Mouse (Mus musculus) MEL (cell line): ENCODE data around the gene Tbxa2r. TPM values are rescaled to one million over a fixed set of nuclear protein-coding genes. Genes with fewer than 3 reads are reported as not detected.

ENCODE experiments used
- DNase-seq: peaks from one replicate; pipeline ENCODE4 v3.0.0; 2011; ENCODE audit warnings: low read depth, low spot score
- H3K27ac ChIP-seq: 2 replicates; pipeline ENCODE4 v1.5.1; 2012; ENCODE audit warnings: low read depth, mild to moderate bottlenecking, control low read depth, low read length, moderate library complexity; ENCODE audit not compliant: control insufficient read depth
- H3K27me3 ChIP-seq, 2 experiments: fragments of 150-350 bp in 1 of 2; sonication (generic) in 1 of 2; 2 replicates each; pipeline ENCODE4 v1.6.1; 2012; ENCODE audit warnings: low read length in 2 of 2, mild to moderate bottlenecking in 2 of 2, improper control_type of control experiment in 1 of 2, moderate library complexity in 1 of 2; ENCODE audit not compliant: insufficient read depth in 2 of 2, control insufficient read depth in 1 of 2
- H3K36me3 ChIP-seq, 2 experiments: 2 replicates each; pipeline ENCODE4 v1.6.1; 2012 to 2014; ENCODE audit warnings: low read length in 2 of 2, improper control_type of control experiment in 1 of 2, inconsistent platforms in 1 of 2, mild to moderate bottlenecking in 1 of 2; ENCODE audit not compliant: insufficient read depth in 2 of 2, control insufficient read depth in 1 of 2
- H3K4me1 ChIP-seq, 2 experiments: fragments of 150-350 bp in 1 of 2; sonication (generic) in 1 of 2; 2 replicates each; pipeline ENCODE4 v1.6.1; 2012; ENCODE audit warnings: low read length in 2 of 2, improper control_type of control experiment in 1 of 2, mild to moderate bottlenecking in 1 of 2; ENCODE audit not compliant: insufficient read depth in 2 of 2, control insufficient read depth in 1 of 2
- H3K4me3 ChIP-seq, 2 experiments: fragments of 150-350 bp in 1 of 2; sonication (generic) in 1 of 2; 2 replicates each; pipeline ENCODE4 v1.5.1; 2012; ENCODE audit warnings: low read depth in 2 of 2, low read length in 2 of 2, mild to moderate bottlenecking in 2 of 2, moderate library complexity in 2 of 2, control low read depth in 1 of 2, improper control_type of control experiment in 1 of 2; ENCODE audit not compliant: control insufficient read depth in 1 of 2, insufficient read depth in 1 of 2
- H3K79me2 ChIP-seq: 2 replicates; pipeline ENCODE4 v1.6.1; 2012; ENCODE audit warnings: mild to moderate bottlenecking, low read length, moderate library complexity; ENCODE audit not compliant: control insufficient read depth, poor library complexity, insufficient read depth
- H3K9ac ChIP-seq: 2 replicates; pipeline ENCODE4 v1.6.1; 2012; ENCODE audit warnings: low read depth, mild to moderate bottlenecking, control low read depth, low read length, moderate library complexity; ENCODE audit not compliant: control insufficient read depth, poor library complexity, severe bottlenecking
- H3K9me3 ChIP-seq: fragments of 150-350 bp; sonication (generic); replicated peaks from 2 replicates; pipeline ENCODE4 v1.6.1; 2012; ENCODE audit warnings: mild to moderate bottlenecking, low read length, improper control_type of control experiment, moderate library complexity; ENCODE audit not compliant: insufficient read depth
- BHLHE40 ChIP-seq: IDR thresholded peaks from 2 replicates; pipeline ENCODE4 v1.6.1; 2012; ENCODE audit warnings: low read depth, mild to moderate bottlenecking, inconsistent platforms, low read length, improper control_type of control experiment, borderline replicate concordance
- CHD1 ChIP-seq: IDR thresholded peaks from 2 replicates; pipeline ENCODE4 v1.6.1; 2012; ENCODE audit warnings: low read depth, mild to moderate bottlenecking, inconsistent platforms, low read length, improper control_type of control experiment
- CHD2 ChIP-seq: IDR thresholded peaks from 2 replicates; pipeline ENCODE4 v1.6.1; 2011; ENCODE audit warnings: low read length, improper control_type of control experiment
- CTCF ChIP-seq, 3 experiments: IDR thresholded peaks in 2 of 3; conservative IDR thresholded peaks in 1 of 3; 2 replicates each; pipeline ENCODE4 v1.5.1; 2011 to 2012; ENCODE audit warnings: low read length in 3 of 3, low read depth in 2 of 3, mild to moderate bottlenecking in 2 of 3, improper control_type of control experiment in 1 of 3, inconsistent platforms in 1 of 3, mixed read lengths in 1 of 3, moderate library complexity in 1 of 3; ENCODE audit not compliant: control insufficient read depth in 1 of 3, insufficient read depth in 1 of 3, poor library complexity in 1 of 3, severe bottlenecking in 1 of 3
- E2F4 ChIP-seq: IDR thresholded peaks from 2 replicates; pipeline ENCODE4 v1.6.1; 2011; ENCODE audit warnings: low read depth, low read length, improper control_type of control experiment, borderline replicate concordance
- ELF1 ChIP-seq: IDR thresholded peaks from 2 replicates; pipeline ENCODE4 v1.6.1; 2014; ENCODE audit warnings: low read depth, mild to moderate bottlenecking, inconsistent platforms, low read length, improper control_type of control experiment, moderate library complexity
- EP300 ChIP-seq, 2 experiments: IDR thresholded peaks; 2 replicates each; pipeline ENCODE4 v1.6.1; 2011; ENCODE audit warnings: improper control_type of control experiment in 2 of 2, low read length in 2 of 2, low read depth in 1 of 2, mild to moderate bottlenecking in 1 of 2
- ETS1 ChIP-seq: IDR thresholded peaks from 2 replicates; pipeline ENCODE4 v1.6.1; 2012; ENCODE audit warnings: low read depth, mild to moderate bottlenecking, inconsistent platforms, low read length, improper control_type of control experiment, moderate library complexity
- GABPA ChIP-seq: IDR thresholded peaks from 2 replicates; pipeline ENCODE4 v1.6.1; 2012; ENCODE audit warnings: low read depth, mild to moderate bottlenecking, inconsistent platforms, low read length, improper control_type of control experiment, moderate library complexity
- GATA1 ChIP-seq: IDR thresholded peaks from 2 replicates; pipeline ENCODE4 v1.6.1; 2011; ENCODE audit warnings: low read depth, low read length, improper control_type of control experiment
- HCFC1 ChIP-seq: IDR thresholded peaks from 2 replicates; pipeline ENCODE4 v1.6.1; 2012; ENCODE audit warnings: low read depth, mild to moderate bottlenecking, inconsistent platforms, low read length, improper control_type of control experiment, moderate library complexity
- JUND ChIP-seq: IDR thresholded peaks from 2 replicates; pipeline ENCODE4 v1.6.1; 2011; ENCODE audit warnings: low read depth, mild to moderate bottlenecking, improper control_type of control experiment, low read length
- KAT2A ChIP-seq: conservative IDR thresholded peaks from 2 replicates; pipeline ENCODE4 v1.6.1; 2012; ENCODE audit warnings: low read depth, low read length, improper control_type of control experiment, inconsistent platforms
- MAFK ChIP-seq: IDR thresholded peaks from 2 replicates; pipeline ENCODE4 v1.6.1; 2011; ENCODE audit warnings: low read depth, mild to moderate bottlenecking, low read length, improper control_type of control experiment, borderline replicate concordance
- MAX ChIP-seq: IDR thresholded peaks from 2 replicates; pipeline ENCODE4 v1.6.1; 2011; ENCODE audit warnings: low read length, improper control_type of control experiment
- MAZ ChIP-seq: IDR thresholded peaks from 2 replicates; pipeline ENCODE4 v1.6.1; 2012; ENCODE audit warnings: low read depth, mild to moderate bottlenecking, inconsistent platforms, low read length, improper control_type of control experiment
- MEF2A ChIP-seq: IDR thresholded peaks from 2 replicates; pipeline ENCODE4 v1.6.1; 2014; ENCODE audit warnings: low read depth, mild to moderate bottlenecking, inconsistent platforms, low read length, improper control_type of control experiment; ENCODE audit not compliant: poor library complexity, insufficient replicate concordance, severe bottlenecking; ENCODE audit errors: extremely low read depth
- MXI1 ChIP-seq: IDR thresholded peaks from 2 replicates; pipeline ENCODE4 v1.6.1; 2011; ENCODE audit warnings: mild to moderate bottlenecking, low read depth, low read length, improper control_type of control experiment
- MYB ChIP-seq: IDR thresholded peaks from 2 replicates; pipeline ENCODE4 v1.6.1; 2011; ENCODE audit warnings: mild to moderate bottlenecking, low read depth, low read length, improper control_type of control experiment
- MYC ChIP-seq: IDR thresholded peaks from 2 replicates; pipeline ENCODE4 v1.6.1; 2011; ENCODE audit warnings: low read depth, mild to moderate bottlenecking, low read length, improper control_type of control experiment, moderate library complexity
- NELFE ChIP-seq: IDR thresholded peaks from 2 replicates; pipeline ENCODE4 v1.6.1; 2011; ENCODE audit warnings: low read depth, low read length, improper control_type of control experiment
- NRF1 ChIP-seq: IDR thresholded peaks from 2 replicates; pipeline ENCODE4 v1.6.1; 2014; ENCODE audit warnings: low read depth, mild to moderate bottlenecking, inconsistent platforms, low read length, improper control_type of control experiment, moderate library complexity; ENCODE audit not compliant: poor library complexity, insufficient read depth, severe bottlenecking
- POLR2A ChIP-seq, 2 experiments: IDR thresholded peaks; 2 replicates each; pipeline ENCODE4 v1.6.1; 2011 to 2012; ENCODE audit warnings: low read length in 2 of 2, mild to moderate bottlenecking in 2 of 2, control low read depth in 1 of 2, improper control_type of control experiment in 1 of 2, low read depth in 1 of 2, moderate library complexity in 1 of 2; ENCODE audit not compliant: control insufficient read depth in 1 of 2, insufficient read depth in 1 of 2, poor library complexity in 1 of 2
- POLR2AphosphoS5 ChIP-seq: IDR thresholded peaks from 2 replicates; pipeline ENCODE4 v1.6.1; 2012; ENCODE audit warnings: low read depth, borderline replicate concordance, mild to moderate bottlenecking, inconsistent platforms, low read length, moderate library complexity, mixed read lengths
- RAD21 ChIP-seq: IDR thresholded peaks from 2 replicates; pipeline ENCODE4 v1.6.1; 2011; ENCODE audit warnings: mild to moderate bottlenecking, low read depth, low read length, improper control_type of control experiment
- RCOR1 ChIP-seq: IDR thresholded peaks from 2 replicates; pipeline ENCODE4 v1.6.1; 2012; ENCODE audit warnings: low read depth, mild to moderate bottlenecking, inconsistent platforms, low read length, improper control_type of control experiment
- SIN3A ChIP-seq: IDR thresholded peaks from 2 replicates; pipeline ENCODE4 v1.6.1; 2012; ENCODE audit warnings: low read length, improper control_type of control experiment, inconsistent platforms
- SMC3 ChIP-seq: IDR thresholded peaks from 2 replicates; pipeline ENCODE4 v1.6.1; 2011; ENCODE audit warnings: low read depth, low read length, improper control_type of control experiment
- TAL1 ChIP-seq: IDR thresholded peaks from 2 replicates; pipeline ENCODE4 v1.6.1; 2012; ENCODE audit warnings: mild to moderate bottlenecking, inconsistent platforms, low read length, moderate library complexity, mixed read lengths
- TBP ChIP-seq: IDR thresholded peaks from 2 replicates; pipeline ENCODE4 v1.8.0; 2011; ENCODE audit warnings: low read depth, low read length, improper control_type of control experiment
- TCF12 ChIP-seq: IDR thresholded peaks from 2 replicates; pipeline ENCODE4 v1.6.1; 2014; ENCODE audit warnings: low read depth, mild to moderate bottlenecking, inconsistent platforms, low read length, improper control_type of control experiment, moderate library complexity
- USF2 ChIP-seq, 2 experiments: IDR thresholded peaks; 2 replicates each; pipeline ENCODE4 v1.6.1; 2011 to 2012; ENCODE audit warnings: improper control_type of control experiment in 2 of 2, low read length in 2 of 2, borderline replicate concordance in 1 of 2, inconsistent platforms in 1 of 2, low read depth in 1 of 2, mild to moderate bottlenecking in 1 of 2; ENCODE audit not compliant: insufficient read depth in 1 of 2
- ZC3H11A ChIP-seq: IDR thresholded peaks from 2 replicates; pipeline ENCODE4 v1.6.1; 2012; ENCODE audit warnings: low read depth, mild to moderate bottlenecking, inconsistent platforms, low read length, improper control_type of control experiment
- ZKSCAN1 ChIP-seq: IDR thresholded peaks from 2 replicates; pipeline ENCODE4 v1.6.1; 2012; ENCODE audit warnings: low read depth, mild to moderate bottlenecking, inconsistent platforms, low read length, improper control_type of control experiment, moderate library complexity
- ZMIZ1 ChIP-seq: IDR thresholded peaks from 2 replicates; pipeline ENCODE4 v1.6.1; 2012; ENCODE audit warnings: low read depth, mild to moderate bottlenecking, inconsistent platforms, low read length, improper control_type of control experiment, moderate library complexity
- polyA plus RNA-seq, 2 experiments: library from polyadenylated mRNA; stranded (reverse) in 1 of 2; unstranded in 1 of 2; fragments of >175 nt in 1 of 2; fragments of >200 nt in 1 of 2; gene quantifications; 2 replicates each; pipeline versions ENCODE4 v1.2.1 to v1.2.4; 2012; ENCODE audit warnings: low replicate concordance in 2 of 2, low read depth in 1 of 2; ENCODE audit not compliant: insufficient read length in 2 of 2, insufficient read depth in 1 of 2, missing spikeins in 1 of 2
- total RNA-seq: library from RNA; depleted of rRNA; stranded (reverse); fragments of 300-350 nt; gene quantifications from 2 replicates; pipeline ENCODE4 v1.2.3, GENCODE M21; 2012

Tbxa2r gene
- total and polyA plus RNA-seq, 3 experiments = 0.31 TPM; not detected in 2

DNA sequence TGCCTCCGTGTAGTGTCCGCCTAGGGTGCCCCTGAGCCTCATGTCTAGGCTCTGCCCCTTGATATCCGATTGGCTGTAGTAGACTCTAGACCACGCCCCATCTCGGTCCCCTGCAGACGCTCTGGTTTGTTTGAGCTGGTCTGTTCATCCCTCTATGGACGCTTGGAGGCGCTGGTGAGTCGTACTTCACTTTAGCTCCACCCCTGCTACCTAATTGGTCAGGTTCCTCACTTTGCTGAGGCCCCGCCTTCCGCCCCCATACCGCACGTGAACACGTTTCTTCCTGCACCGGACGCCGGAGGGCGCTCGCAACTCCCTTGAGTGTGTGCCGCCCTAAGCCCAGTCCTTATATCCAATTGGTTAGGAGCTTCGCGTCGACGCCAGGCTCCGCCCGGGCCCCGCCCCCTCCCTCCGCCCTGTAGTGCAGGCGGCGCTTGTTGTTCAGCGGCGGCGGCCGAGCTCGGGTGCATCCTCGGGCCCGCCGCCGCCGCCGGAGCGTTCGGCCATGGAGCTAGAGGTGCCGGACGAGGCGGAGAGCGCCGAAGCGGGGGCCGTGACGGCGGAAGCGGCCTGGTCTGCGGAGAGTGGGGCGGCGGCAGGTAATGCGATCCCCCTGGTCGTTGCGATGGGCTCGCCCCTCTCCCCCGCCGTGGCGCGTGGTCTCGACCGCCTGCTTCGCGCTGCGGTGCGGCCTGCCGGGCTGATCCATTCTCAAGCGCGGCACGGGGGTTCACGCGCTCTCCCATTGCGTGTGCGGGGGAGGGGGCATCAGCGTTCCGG lies 35.8 kb upstream of the Tbxa2r start, which contains the start of gene Pip5k1c:
Gene Pip5k1c, plus strand, starts transcription at position 410 of the 780 bp plus-strand sequence.
- Histone ChIP-seq H3K9me3 (no peaks in the 10 kb centered on the region), H3K79me2 (peaks cover 45% of the 10 kb centered on the region), H3K4me3 (peak within 1 kb of the TSS; percentile 86 to 91), H3K36me3 (peaks cover 0 to 20% of the 10 kb centered on the region in 2 experiments; a peak in 2 of 4 replicates), H3K9ac (peak within 1 kb of the TSS; percentile 88), H3K27me3 (no peaks in the 10 kb centered on the region), H3K27ac (peak within 1 kb of the TSS; percentile 82), H3K4me1 (peaks cover 11 to 30% of the 10 kb centered on the region in 2 experiments)
- DNase-seq = peak; percentile 100
- TF ChIP-seq TCF12 = no peak
- TF ChIP-seq GABPA = no peak
- TF ChIP-seq POLR2AphosphoS5 = no peak
- TF ChIP-seq ZC3H11A = no peak
- TF ChIP-seq SMC3 = peak; percentile 65
- no peak for TF ChIP-seq MAFK
- no peak for TF ChIP-seq ZKSCAN1
- TF ChIP-seq POLR2A (IDR thresholded peaks at IDR 0.05; ENCODE audit: control insufficient read depth in 1 of 2, insufficient read depth in 1 of 2, low read depth in 1 of 2, low read length in 2 of 2, poor library complexity in 1 of 2) = peak; percentile 73 to 91
- peak; percentile 19; the same call in 1 of the 2 replicates for TF ChIP-seq MXI1
- no peak; the same call in 1 of the 2 replicates for TF ChIP-seq KAT2A
- no peak for TF ChIP-seq MYB
- TF ChIP-seq ZMIZ1 = no peak
- no peak for TF ChIP-seq GATA1
- peak; percentile 47 for TF ChIP-seq RAD21
- no peak for TF ChIP-seq E2F4
- no peak for TF ChIP-seq EP300 (IDR thresholded peaks at IDR 0.05; ENCODE audit: low read depth in 1 of 2, low read length in 2 of 2)
- TF ChIP-seq MYC = peak; percentile 94
- TF ChIP-seq TBP = peak; percentile 62
- peak; percentile 80 for TF ChIP-seq MAX
- TF ChIP-seq MEF2A = no peak
- TF ChIP-seq TAL1 = no peak
- TF ChIP-seq CHD1 = peak; percentile 99
- TF ChIP-seq HCFC1 = peak; percentile 73
- peak; percentile 71; the same call in 1 of the 2 replicates for TF ChIP-seq SIN3A
- no peak for TF ChIP-seq CHD2
- TF ChIP-seq NELFE = peak; percentile 79
- peak; percentile 9; the same call in 1 of the 2 replicates for TF ChIP-seq NRF1
- no peak for TF ChIP-seq RCOR1
- TF ChIP-seq BHLHE40 = peak; percentile 100
- TF ChIP-seq CTCF (IDR thresholded peaks at IDR 0.05 in 2 of 3, conservative IDR thresholded peaks at IDR 0.05 in 1 of 3; ENCODE audit: control insufficient read depth in 1 of 3, insufficient read depth in 1 of 3, low read depth in 2 of 3, low read length in 3 of 3, poor library complexity in 1 of 3, severe bottlenecking in 1 of 3) = peak; percentile 64 to 96 (median 82)
- no peak for TF ChIP-seq JUND
- TF ChIP-seq ELF1 = peak; percentile 73
- no peak for TF ChIP-seq USF2 (IDR thresholded peaks at IDR 0.05; ENCODE audit: borderline replicate concordance in 1 of 2, insufficient read depth in 1 of 2, low read depth in 1 of 2, low read length in 2 of 2)
- TF ChIP-seq MAZ = peak; percentile 71; the same call in 1 of the 2 replicates
- 0 out of 2 replicates have a peak, but pooled peaks have one; percentile 47 for TF ChIP-seq ETS1
